Mouse (Mus musculus): Measurements from ENCODE around the gene Akr1b7.

DNA sequence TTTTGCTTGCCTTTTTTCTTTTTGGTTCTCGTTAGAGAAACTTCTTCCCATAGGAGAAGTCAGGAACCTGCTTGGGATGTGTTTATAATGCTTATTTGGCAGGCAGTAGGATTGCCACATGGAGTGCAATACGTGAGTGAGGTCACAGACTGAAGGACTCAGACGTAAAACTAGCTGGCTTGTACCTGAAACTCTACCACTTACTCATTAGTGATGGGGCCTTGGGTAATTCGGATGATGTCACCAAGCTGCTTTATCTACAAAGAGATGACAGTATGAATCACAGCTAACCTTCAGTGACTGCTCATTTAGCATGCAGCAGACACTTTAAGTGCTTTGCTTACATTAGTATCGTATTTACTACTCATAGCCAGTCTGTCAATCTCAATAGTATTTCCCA, 16.2 kb upstream of the Akr1b7 start:
- TF ChIP-seq CTCF (IDR thresholded peaks at IDR 0.05; ENCODE audit: low read depth) (no peak), EP300 (IDR thresholded peaks at IDR 0.05; ENCODE audit: low read depth) (no peak)
